Mouse (Mus musculus): Measurements from ENCODE around the gene Olfr1504.
"Not testable (repeated sequence)": the region's sequence is repeated elsewhere in the genome, so short reads cannot be mapped to it uniquely, and the experiment has no call there.

Gene Olfr1504

DNA sequence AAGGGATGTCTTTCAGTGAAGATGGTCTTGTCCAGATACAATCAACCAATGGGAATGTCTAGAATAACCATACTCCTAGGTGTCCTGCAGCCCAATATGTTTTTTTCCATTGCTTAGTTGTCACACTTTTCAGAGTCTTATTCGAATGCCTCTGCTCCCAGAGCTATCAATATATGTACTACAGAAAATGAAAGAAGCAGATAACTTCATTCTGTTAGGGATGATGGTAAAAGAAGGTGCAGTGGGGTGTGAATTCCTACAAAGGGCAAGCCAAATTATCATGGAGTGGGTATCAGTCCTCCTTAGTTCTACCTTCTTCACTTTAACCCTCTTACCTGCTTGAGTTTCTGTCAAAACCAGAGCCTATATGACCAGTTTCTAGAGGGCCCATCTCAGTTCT lies at the start of gene Olfr1504:
TSS of gene Olfr1504 (minus strand) at position 101 of the 400 bp plus-strand sequence.
- DNase-seq (ENCODE audit: low read depth, low spot score), result no peak

DNA sequence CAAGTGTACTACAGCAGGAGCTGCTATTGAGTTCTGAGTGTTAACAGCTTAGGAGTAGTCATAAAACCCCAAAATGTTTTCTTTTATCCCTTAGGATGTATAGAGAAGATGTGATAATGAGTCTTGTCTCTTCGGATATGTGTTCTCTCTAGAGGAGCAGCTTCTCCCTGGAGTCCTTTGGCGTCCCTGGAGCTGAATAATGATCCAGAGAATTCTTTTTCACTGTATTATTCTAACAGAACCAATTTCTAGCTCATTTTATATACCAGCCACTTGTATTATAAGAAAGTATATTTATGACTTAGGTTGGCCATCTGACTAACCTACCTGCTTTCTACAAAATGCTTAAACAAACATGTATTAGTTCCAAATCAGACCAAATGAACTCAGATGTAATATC lies 15.5 kb upstream of the Olfr1504 start, which contains the start of gene Olfr1505:
TSS of gene Olfr1505 (plus strand) at position 301 of the 400 bp plus-strand sequence.
- no peak for DNase-seq (ENCODE audit: low read depth, low spot score)

DNA sequence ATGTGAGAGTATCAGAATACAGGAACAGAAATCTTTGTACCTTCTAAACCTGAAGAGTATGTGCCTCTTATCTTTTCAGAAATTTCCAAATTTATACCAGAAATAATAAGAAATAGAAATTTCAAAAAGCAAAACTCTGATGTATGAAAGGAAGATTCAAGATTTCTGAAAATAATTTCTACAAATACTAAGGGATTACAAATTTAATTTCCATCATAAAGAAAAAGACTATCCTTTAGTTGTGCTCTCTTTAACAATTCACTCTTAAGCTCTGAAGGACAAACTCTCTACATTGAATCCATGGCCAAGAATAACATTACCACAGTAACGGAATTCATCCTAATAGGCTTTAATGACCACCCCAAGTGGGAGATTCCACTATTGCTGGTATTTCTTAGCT lies 36.2 kb downstream of the Olfr1504 start, which contains the start of gene Olfr1502:
TSS of gene Olfr1502 (plus strand) at position 301 of the 400 bp plus-strand sequence.
- no peak for DNase-seq (ENCODE audit: low read depth, low spot score)

DNA sequence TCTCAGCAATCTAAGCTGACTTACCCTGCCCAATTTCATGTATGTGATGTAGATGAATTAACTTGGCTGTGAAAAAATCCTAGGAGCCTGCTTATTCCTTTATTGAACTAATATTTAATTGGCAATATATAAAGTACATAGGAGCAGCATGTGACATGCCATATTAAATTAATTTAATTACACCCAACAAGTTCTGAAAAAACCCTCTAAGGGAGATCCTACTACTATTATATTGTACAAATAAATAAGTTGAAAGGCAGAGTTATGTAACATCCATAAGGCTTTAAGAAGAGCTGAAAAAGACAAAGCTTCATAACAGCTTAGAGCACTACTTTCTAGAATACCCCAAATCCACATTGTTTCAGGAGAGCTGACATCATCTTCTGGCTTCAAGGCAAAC lies 47.1 kb downstream of the Olfr1504 start, which contains the start of gene Olfr1501:
TSS of gene Olfr1501 (minus strand) at position 101 of the 400 bp plus-strand sequence.
- DNase-seq (ENCODE audit: low read depth, low spot score), result not testable (repeated sequence)
